Mouse (Mus musculus) layer of hippocampus, adult 8-10 months (tissue): ENCODE data around the gene Unc45b. TPM values are rescaled to one million over a fixed set of nuclear protein-coding genes. Genes with fewer than 3 reads are reported as not detected.
A peak's percentile ranks its signal among the peaks of the same experiment; 100 is the strongest.

Source experiments
- DNase-seq, 2 experiments: peaks; one replicate each; pipeline ENCODE4 v3.0.0; 2022; ENCODE audit warnings: low spot score in 2 of 2
- total RNA-seq, 4 experiments: library from RNA; stranded (reverse); gene quantifications; 2 replicates each; pipeline ENCODE4 v1.2.4; 2022

Gene Unc45b
- total RNA-seq = 1 to 10 TPM; 1.2 to 2.6 (median 1.6) TPM

- DNase-seq = no peak
Observed at GRCm38 (mm10) chr11:82910250-82910649, at the start of gene Unc45b. Gene Unc45b, plus strand, starts transcription at chr11:82910550.

- no peak for DNase-seq
Observed at GRCm38 (mm10) chr11:82860759-82861158, 49.6 kb upstream of the Unc45b start.

- no peak for DNase-seq
Observed at GRCm38 (mm10) chr11:82861558-82861957, 48.8 kb upstream of the Unc45b start.

GRCm38 (mm10) chr11:82862638-82863037 is 47.7 kb upstream of the Unc45b start:
- DNase-seq = no peak

GRCm38 (mm10) chr11:82863059-82863458 is 47.3 kb upstream of the Unc45b start:
- no peak for DNase-seq

GRCm38 (mm10) chr11:82863488-82863931 is 46.8 kb upstream of the Unc45b start:
- DNase-seq = no peak

- DNase-seq = no peak
Observed at GRCm38 (mm10) chr11:82865957-82866356, 44.4 kb upstream of the Unc45b start.

GRCm38 (mm10) chr11:82866850-82867564 is 43.3 kb upstream of the Unc45b start:
- DNase-seq = no peak

- DNase-seq = no peak
Observed at GRCm38 (mm10) chr11:82867956-82868355, 42.4 kb upstream of the Unc45b start.

- DNase-seq = no peak
Observed at GRCm38 (mm10) chr11:82869506-82870172, 40.7 kb upstream of the Unc45b start.

- peak in 1 of 2 experiments; percentile 33 for DNase-seq
Observed at GRCm38 (mm10) chr11:82870173-82871030, 39.9 kb upstream of the Unc45b start.

GRCm38 (mm10) chr11:82871031-82871446 is 39.3 kb upstream of the Unc45b start, which contains the start of gene Rffl:
Gene Rffl, minus strand, starts transcription at chr11:82871210.
- peak; percentile 69 to 94 for DNase-seq

- no peak for DNase-seq
Observed at GRCm38 (mm10) chr11:82874924-82875323, 35.4 kb upstream of the Unc45b start.

- no peak for DNase-seq
Observed at GRCm38 (mm10) chr11:82875631-82876030, 34.7 kb upstream of the Unc45b start.

- DNase-seq = no peak
Observed at GRCm38 (mm10) chr11:82877726-82878344, 32.5 kb upstream of the Unc45b start.

GRCm38 (mm10) chr11:82883180-82883579 is 27.2 kb upstream of the Unc45b start:
- no peak for DNase-seq

- no peak for DNase-seq
Observed at GRCm38 (mm10) chr11:82886559-82886958, 23.8 kb upstream of the Unc45b start.

GRCm38 (mm10) chr11:82888491-82888946 is 21.8 kb upstream of the Unc45b start:
- DNase-seq = no peak

- no peak for DNase-seq
Observed at GRCm38 (mm10) chr11:82889524-82890341, 20.6 kb upstream of the Unc45b start.

- DNase-seq = peak; percentile 86 to 92
Observed at GRCm38 (mm10) chr11:82890342-82890762, 20.0 kb upstream of the Unc45b start, which contains the start of gene Rad51d. Gene Rad51d, minus strand, starts transcription at chr11:82890614.
